Mouse (Mus musculus) CD8-positive naive resting alpha-beta T cell, adult 2 months (primary cell): ENCODE results near the gene Rapgef4.
"Not testable (repeated sequence)": the region's sequence is repeated elsewhere in the genome, so short reads cannot be mapped to it uniquely, and the experiment has no call there.

Experiments used
- DNase-seq, 2 experiments: peaks; one replicate each; pipeline ENCODE4 v3.0.0; 2022; ENCODE audit warnings: low read depth in 2 of 2, low spot score in 2 of 2

The Rapgef4 gene

GRCm38 (mm10) chr2:72116103-72116502, 135.1 kb downstream of the Rapgef4 start:
- no peak for DNase-seq

DNA sequence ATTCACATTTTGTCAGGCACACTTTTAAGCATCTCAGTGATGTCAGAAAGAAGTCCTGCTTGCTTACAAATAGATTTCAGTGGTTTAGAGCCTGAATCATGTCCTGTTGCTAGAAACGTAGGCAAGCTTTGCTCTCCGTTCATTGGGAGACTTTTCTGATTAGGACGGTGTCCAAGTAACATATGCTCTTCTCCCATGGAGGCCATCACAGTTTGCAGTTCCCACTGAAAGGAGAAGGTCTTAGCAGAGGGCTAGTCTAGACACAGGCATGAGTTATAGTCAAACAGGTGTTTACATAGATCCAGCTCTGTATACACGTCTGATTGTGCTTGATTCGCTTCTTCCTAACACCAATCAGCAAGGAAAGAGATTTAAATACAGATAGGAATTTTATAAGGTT, 135.7 kb downstream of the Rapgef4 start:
- no peak for DNase-seq

GRCm38 (mm10) chr2:72117138-72118011, 136.3 kb downstream of the Rapgef4 start:
- DNase-seq, result peak; percentile 29 to 49

DNA sequence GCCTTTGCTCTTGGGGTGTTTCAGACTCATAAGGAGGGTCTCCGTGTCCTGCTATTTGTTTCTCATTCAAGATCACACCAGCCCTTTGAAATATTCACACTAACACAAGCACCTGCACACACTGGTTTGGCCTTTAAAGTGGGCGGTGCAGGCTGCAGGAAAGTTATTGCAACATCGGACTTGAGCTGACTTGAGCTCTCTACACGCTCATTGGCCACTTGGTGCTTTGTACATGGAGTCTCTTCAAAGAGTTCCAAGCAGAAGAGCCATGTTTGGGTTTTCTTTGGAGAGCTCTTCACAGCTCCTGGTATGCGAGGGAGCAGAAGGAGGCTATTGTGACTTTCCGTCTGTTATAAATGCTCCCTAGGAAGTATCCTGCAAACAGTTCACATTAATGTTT, 139.2 kb downstream of the Rapgef4 start:
- no peak for DNase-seq

DNA sequence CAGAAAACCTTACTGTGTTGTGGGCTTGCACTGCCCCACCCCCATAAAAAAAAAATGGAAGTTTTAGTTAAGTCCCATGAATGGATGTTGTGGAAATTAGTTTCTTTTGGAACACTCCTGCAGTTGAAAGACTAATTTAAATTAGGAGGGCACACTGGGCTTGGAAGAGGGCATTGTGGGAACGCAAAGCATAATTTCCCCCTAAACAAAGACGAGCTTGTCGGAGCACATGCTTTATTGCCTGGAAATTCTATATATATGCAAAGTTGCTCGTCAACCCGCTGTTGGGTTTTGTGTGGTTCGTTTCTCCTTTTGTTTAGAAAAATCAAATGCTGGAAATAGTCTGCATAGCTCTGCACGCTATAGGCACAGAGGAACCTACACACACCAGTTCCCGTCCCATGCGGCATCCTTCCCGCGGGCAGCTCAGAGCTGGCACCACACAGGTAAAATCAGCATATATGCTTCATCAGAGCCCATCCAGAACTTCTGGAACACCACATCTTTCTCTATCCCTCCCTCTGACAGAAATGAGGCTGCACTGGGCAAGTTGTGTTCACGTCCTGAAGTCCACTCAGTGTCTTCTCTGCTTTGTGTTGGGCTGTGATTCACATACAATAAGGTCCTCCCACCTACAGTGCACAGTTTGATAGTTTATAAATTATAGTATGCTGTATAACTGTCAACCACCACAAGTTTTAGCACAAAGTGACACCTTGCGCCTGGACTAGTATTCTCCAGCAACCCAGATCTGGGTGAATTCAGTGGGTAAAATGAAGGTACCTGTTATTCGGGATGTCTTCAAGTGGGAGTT, 141.6 kb downstream of the Rapgef4 start:
- DNase-seq, result no peak

DNA sequence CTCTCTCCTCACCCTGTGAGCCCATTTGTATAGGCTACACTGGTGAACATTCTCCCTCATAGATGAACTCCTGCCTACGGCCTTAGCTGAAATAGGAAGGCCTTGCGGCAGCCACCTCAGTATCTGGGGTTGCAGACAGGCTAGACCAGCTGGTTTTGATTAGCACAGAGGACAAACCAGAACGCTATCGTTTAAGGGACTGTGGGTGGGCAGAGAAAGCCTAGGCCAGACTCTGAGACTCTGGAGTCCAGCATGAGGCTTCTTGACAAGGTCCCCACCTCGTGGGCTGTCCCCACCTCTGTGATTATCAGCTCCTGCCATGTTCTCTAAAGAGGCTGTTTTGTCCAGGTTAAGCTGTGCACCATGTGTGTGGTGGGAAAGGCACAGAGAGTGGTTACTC, 142.8 kb downstream of the Rapgef4 start:
- DNase-seq, result no peak

GRCm38 (mm10) chr2:72125786-72126185, 144.7 kb downstream of the Rapgef4 start:
- no peak for DNase-seq

DNA sequence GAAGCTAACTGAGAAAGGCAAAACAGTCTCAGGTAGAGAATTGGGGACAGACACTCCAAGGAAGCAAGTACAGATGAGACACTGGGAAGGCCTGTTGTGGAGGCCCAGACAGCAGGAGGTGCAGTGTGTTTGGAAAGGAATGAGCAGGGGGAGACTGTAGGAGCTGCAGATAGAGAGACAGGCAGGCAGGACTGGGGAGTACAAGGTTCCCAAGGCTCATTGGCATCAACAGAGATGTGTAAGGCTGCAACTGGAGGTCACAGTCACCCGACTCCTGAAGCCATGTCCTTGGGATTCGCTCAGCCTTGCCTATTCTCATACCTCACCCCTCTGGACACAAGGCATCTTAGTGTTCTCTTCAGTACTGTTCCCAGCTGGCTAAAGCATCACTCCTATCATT, 145.4 kb downstream of the Rapgef4 start:
- DNase-seq, result no peak

GRCm38 (mm10) chr2:72129612-72130311, 148.7 kb downstream of the Rapgef4 start:
- DNase-seq, result no peak

GRCm38 (mm10) chr2:72132222-72132621, 151.2 kb downstream of the Rapgef4 start:
- no peak for DNase-seq

- DNase-seq, result no peak
These were observed 155.0 kb downstream of the Rapgef4 start for GRCm38 (mm10) chr2:72136045-72136444.

DNA sequence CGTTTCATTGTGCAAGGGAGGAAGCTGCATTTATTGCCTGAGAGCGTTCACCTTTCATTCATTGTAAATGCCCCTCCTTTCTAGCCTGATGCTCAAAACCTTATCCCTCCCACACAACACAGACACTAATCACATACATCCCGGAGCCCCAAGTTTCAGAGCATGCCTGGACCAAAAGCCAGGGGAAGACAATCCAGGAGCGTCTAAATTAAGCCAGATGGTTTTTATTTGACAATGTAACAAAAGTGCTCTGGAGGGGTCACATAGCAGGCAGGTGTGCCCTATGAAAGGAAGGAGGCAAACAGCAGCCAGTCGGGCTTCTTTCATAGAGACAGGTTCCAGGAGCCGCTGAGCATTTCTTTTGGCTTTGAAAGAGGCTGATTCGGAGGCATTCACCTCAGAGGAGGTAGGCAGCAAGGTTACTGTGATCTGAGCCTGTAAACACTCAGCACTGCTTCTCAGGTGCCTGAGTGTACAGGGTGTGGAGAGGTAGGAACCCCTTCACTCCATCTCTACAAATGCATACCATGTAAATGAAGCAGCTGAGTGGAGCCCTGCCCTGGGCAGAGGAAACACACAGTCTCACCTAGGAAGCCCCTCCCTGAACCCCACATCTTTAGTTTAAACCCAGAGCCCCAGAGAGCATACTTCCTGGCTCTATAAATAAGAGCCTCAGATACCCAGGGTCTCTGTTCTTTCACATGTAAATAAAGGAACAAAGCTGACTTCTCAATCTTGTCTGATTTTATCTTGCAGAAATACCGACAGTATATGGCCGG, 155.6 kb downstream of the Rapgef4 start:
- DNase-seq, result no peak

DNA sequence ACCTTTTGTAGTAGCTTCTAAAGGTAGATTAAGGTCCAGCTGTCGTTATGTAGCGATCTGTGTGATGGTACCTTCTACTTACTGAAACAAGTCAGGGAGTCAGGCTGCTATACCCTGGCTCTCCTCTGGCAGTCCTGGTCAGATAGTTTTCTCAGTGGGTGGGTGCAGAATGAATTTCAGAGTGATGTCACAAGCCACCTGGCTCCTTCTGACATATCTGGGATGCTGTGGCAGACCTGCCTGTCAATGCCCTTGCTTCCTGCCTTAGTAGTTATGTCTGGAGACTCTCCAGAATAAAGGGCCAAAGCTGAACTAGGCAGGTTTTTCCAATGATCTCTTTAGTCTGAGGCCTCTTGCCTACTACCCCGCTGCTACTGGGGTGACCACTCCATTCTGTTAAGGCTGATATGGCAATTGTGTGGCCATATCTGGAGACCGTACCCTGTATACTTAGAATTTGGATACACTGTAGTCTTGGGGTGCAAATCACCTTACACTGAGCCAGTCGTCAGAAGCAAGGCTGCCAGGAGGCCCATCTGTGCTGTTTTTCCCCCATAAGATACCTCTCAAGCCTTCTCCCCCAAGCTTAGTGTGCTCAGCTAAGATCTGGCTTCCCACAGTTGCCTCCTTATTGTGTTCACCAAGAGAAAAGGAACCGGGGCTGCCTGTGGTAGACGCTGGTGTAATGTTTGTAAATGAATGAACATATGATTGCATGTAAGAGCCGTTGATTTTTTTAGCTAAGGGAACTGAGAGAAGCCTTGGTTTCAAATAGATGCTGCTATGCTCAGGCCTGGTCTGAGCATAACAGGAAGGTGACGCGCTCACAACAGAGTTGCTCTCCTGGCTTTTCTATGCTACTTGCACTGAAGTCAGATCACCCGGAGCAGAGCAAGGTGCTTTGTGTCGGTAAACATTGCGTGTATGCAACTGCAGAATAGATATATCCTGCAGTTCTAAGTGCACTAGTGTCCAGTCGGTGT, 159.1 kb downstream of the Rapgef4 start:
- no peak for DNase-seq

GRCm38 (mm10) chr2:72141091-72141490, 160.1 kb downstream of the Rapgef4 start:
- no peak for DNase-seq

GRCm38 (mm10) chr2:72141732-72142131, 160.7 kb downstream of the Rapgef4 start:
- not testable (repeated sequence) for DNase-seq

DNA sequence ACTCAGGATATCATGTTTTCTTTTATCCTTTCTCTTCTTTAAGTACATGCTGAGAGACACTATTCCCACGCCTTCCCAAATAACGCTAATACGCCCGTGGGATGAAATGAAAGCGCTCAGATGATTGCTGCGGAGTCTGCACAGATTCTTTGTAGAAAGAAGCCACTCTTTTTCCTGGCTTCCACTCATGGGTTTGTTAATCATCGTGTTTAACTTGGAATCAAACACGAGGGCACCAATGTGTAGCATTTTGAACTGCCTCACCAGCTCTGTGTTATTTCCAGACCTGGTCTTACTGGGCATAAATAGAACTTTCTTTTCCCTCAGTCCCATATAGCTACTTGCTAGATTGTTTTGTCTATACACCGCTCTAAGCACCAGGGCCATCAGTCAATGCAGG, 162.4 kb downstream of the Rapgef4 start:
- DNase-seq, result no peak

DNA sequence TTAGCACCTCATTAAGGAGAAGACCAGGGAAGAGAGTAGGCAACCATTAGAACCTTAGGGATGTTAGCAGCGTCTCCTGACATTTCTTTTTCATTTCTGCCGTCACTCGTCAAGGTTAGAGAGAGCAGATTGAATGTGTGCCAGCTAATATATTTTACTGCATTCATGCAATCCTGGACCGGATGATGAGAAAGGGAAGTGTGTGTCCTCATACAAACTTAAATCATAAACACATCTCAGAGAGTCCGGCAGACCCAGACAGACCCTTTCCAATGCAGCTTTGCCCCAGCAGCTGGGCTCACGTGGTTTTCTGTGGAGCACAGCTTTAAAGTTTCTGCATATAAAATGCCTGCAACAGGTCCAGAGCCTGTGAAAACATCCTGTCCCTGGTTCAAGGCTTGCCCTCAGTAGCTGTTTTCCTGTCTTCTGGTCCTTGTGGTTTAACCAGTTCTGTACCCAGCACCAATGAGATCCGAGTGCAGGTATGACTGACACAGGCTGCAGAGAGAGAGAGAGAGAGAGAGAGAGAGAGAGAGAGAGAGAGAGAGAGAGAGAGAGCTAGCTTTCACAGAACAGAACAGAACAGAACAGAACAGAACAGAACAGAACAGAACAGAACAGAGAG, 163.6 kb downstream of the Rapgef4 start:
- DNase-seq, result no peak

DNA sequence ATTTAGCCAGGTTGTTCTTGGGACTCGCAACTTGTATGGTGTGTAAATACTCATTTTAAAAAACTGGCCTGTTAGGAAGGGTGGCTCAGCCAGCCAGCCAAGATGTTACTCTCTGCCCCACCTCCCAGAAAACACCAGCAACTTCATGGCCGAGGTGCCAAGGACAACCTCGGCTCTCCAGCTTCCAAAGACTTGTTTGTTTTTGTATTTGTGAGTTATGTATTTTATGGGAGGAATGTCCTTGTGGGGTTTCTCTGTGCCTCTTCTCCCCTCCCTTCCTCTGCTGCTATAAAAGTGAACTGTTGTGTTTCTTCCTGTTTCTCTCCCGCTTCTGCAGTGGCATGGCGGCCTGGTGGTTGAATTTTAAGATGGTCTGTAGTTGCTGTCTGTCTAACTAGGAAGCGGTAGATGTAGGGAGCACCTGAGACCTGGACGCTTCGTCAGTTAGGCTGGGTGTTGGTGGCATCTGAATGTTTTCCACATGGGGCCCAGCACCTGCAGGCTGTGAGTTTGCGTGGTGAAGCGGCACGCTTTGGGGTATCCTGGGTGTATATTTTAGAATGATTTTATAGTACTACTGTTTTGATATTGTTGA, 164.3 kb downstream of the Rapgef4 start:
- no peak for DNase-seq

DNA sequence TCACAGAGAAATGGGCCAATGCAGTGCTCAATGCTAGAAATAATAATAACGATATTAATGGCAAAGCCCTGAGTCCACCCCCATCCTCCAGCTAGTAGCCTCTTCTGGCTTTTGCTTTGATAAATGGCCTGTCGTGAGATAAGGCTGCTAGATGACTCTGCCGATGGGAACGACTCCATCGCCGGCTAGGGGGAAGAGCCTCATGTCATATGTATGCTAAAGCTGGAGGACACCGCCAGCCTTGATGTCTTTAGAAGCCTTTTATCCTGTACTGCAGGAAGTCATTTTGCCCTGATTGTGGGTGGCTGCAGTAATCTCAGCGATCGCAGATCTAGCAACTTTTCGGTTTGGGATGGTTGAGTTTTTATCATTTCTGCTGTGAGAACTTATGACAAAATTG, 165.0 kb downstream of the Rapgef4 start:
- DNase-seq, result no peak
